Mouse (Mus musculus) CH12F3 (cell line): ENCODE measurements at regions not wholly inside any gene's neighbourhood (a gene's known extent, or its start where the extent isn't known, plus 50 kb on each side); places are given as distances from the start of the nearest gene placed in this dataset.
"Not testable (repeated sequence)": the region's sequence is repeated elsewhere in the genome, so short reads cannot be mapped to it uniquely, and the experiment has no call there.

Experiments used
- in situ Hi-C: fragments of 300-500 bp; cut with MboI; formaldehyde crosslinking; loops from 2 replicates; pipeline ENCODE4 v1.14.3; 2020; ENCODE audit warnings: low sequenced_read_pairs

DNA sequence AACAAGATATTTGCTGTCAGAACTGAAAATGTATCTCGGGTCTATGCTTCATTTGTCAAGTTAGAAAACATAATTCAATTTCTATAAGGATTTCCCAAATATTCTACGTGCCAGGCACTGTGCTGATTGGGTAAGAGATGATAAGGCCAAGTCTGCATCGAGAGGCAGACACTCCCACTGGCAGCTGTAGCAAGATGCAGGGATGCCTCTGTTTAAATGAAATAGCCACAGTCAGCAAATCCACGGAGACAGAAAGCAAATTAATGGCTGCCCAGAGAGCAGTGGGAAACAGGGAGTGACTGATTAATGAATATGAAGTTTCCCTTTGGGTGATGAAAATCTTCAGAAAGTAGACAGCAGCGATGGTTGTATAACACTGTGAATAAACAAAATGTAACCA, 71.6 kb upstream of the Gm12728 start:
- in situ Hi-C loops = no loop called here

DNA sequence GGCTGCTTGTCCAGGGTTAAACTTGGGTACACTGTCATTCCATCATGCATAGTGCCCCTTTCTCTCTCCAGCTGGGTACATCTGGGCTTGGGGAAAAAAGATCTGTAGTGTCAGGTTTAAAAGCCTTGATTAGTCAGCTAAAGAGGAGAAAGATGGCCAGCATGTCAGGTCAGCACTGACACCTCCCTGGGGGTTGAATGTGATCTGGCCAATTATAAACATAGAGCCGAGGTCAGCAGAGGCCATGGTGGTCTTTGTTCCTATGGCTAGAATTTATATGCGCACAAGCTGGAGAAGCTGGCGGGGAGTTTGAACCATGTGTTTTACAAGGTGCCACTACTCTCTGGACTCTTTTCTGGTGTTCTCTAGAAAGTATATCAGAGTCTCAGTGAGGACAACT, 61.0 kb upstream of the Gm12728 start:
- in situ Hi-C loops = no loop called here

DNA sequence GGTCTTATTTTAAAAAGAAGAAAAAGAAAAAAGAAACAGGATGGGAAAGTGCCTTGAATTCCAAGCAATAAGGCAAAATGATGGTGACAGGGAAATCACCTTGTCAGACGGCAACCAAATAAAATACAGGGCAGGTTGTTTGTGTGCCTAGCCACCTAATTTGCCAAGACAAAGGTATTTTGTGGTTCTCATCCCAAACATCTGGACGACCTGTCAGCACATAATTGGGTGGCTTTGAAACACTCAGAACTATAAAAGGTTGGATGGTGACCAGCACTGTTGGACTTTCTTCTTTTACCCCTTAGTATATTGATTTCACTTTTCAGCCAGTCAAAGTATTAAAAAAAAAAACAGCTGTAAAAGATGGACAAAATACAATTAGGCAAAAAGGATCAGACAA, 58.8 kb upstream of the Gm12728 start:
- in situ Hi-C loops = no loop called here

DNA sequence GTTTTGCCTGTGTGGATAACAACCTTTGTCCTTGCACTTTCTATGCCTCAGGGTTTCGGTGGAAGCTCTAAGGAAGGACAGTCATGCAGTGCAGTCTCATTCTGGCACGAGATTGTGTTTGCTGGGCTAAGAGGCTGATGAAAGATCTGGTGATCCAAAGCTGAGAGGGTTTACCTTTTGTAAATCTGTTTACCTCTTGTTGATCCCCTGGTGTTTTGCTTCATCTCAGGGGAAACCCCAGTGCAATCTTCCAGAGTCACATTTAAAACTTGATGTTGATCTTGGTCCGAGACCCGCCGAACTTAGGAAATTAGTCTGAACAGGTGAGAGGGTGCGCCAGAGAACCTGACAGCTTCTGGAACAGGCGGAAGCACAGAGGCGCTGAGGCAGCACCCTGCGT, 54.6 kb upstream of the Gm12728 start:
- in situ Hi-C loops = not testable (repeated sequence)
